Mouse (Mus musculus): ENCODE results near the gene Tshz2. TPM values are rescaled to one million over a fixed set of nuclear protein-coding genes. Genes with fewer than 3 reads are reported as not detected.

Tshz2 gene
- total RNA-seq, 2 experiments from 2014 or later: 12.8 to 14.4 TPM

DNA sequence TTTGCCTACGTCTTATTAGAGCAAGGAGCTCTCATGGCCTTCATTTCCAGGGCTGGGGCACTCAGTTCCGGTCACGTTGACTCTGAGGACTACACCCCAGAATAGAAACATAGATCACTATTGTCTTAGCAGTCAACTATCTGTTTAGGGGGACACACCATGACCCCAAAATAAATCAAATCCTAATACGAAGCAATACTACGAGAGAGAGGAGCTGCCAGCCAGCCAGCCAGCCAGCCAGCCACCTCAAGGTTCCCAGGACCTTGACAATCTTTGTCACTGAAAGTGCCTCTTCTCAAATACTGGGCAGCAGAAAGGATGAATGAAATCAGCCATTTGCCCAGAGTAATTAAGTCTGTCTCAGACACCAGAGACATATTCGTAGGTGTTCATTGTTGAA, 393.1 kb downstream of the Tshz2 start:
- DNase-seq (ENCODE audit: low spot score): no peak
- intact Hi-C loops (cut with DNase I): no loop called here

DNA sequence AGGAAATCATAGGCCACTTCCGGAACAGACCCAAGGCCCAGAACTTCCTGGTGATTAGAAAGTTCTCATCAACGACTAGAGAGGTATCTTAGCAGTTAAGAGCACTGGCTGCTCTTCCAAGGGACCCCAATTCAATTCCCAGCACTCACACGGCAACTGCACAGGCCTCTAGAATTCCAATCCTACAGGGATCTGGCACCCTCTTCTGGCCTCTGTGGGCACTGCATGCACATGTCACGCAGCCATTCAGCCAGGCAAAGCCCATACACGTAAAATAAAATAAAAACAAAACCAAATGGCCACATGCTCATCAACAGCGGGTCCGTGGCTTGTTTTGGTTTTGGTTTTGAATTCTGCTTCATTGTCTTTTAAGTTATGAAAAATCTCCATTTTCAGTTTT, 395.0 kb downstream of the Tshz2 start:
- no peak for DNase-seq (ENCODE audit: low spot score)
- intact Hi-C loops (cut with DNase I): no loop called here

DNA sequence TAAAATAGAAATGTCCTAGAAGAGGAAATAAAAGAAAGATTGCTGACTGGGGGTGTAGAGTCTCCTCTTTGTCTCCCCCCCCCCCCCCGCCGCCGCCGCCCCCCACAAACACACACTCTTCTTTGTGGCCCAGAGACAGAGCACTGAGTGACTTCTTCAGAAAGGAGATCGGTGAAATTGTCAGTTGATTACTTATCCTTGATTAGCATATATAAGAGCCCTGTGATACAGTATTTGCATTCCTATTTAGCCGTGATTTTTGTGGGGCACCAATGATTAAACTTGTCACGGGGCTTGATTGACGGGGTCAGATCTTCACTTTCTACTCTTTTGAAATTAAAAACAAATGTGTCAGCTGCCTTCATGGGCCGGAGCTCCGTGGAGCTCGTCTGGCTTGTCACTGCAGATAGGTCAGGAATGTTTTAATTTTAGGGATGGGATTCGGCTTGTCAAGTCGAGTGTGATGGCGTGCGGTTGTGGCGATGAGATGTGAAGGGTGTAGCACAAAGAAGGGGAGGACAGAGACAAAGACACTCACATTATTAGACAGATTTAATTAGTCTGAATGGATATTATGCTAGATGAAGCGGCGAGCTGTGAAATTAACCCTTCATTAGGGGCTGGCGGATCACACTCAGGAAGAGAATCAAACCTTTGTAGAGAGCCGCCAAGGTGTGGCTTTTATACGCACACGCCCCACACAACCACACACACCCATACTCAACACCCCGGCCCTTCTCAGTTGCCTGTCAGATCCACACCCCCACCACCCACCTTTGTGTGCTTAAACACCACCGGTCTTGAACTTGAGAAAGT, 395.9 kb downstream of the Tshz2 start:
- intact Hi-C loops (cut with DNase I): no loop called here
- DNase-seq (ENCODE audit: low spot score): no peak

DNA sequence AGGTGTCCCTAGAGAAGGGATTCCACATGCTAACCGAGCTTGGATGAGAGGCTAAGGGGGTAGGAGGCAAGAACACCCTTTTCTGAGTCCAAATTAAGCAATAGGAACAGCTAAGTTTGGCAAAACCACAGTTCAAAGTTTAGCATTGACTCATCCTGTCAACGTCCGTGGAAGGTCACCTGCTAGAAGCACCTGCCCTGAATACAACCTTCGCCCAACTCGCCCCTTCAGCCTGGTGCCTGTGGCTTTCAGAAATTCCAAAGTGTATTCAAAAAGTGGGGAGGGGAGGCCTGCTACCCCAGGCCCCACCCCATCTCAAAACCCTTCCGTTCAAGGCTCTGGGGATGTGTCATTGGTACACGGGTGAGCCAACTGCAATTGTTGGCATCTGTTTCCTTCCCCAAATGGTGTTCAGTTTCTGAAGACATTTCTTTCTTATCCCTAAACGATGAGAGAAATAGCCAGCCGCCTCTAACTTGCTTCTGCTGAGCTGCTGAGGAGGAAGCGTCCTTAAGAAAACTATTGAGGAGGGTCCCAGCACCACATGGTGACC, 396.6 kb downstream of the Tshz2 start:
- DNase-seq (ENCODE audit: low spot score): no peak
- intact Hi-C loops (cut with DNase I): no loop called here

DNA sequence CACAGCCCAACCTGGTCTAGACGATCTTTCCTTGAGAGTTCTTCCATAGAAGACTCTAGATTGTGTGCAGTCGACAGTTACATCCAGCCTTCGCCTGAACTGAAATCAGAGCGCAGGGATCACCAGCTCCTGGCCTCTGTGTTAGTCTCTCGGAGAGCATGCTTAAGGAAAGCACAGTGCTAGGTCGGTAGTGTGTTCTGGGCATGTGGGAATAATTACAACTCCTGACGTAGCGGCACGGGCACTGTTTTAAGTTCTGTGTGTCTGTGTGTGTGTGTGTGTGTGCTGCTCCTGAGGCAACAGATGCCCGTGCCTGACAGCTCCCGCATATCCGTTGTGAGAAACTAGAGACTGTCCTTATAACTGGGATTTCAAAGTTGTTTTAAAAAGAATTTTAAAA, 398.4 kb downstream of the Tshz2 start:
- no peak for DNase-seq (ENCODE audit: low spot score)
- intact Hi-C loops (cut with DNase I): no loop called here

DNA sequence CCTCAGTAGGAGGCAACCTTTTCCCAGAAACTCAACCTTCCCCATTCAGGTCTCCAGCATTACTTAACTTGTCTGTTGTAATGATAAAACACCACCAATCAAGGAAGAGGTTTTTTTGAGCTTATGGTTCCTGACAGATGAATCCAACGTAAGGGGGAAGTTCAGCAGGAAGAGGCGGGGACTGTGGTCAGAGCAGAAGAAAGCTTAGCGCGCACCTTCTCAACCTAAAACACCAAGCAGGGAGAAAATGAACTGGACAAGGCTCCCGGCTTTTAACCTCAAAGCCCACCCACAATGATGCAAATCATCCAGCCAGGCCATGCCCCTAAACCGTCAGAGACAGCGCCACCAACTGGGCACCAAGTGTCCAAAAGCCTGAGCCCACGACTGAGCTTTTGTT, 399.1 kb downstream of the Tshz2 start:
- DNase-seq (ENCODE audit: low spot score): no peak
- intact Hi-C loops (cut with DNase I): no loop called here

DNA sequence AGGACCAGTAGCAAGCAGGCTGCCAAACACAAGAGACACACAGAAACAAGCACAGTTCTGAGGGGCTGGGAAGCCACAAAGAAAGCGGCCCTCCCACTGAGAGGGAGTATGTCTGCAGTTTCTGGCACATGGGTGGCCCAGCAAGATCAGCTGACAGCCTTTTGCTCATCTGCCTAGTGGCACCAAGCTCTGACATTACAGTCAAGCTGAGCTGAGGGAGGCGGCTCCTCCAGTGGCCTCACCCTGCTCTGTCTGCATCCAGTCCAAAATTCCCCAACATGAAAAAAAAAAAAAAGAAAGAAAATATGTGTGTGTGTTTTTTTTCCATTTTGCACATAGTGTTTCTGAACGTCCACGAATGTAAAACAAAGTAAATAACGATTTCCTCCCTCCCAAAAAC, 400.4 kb downstream of the Tshz2 start:
- no peak for DNase-seq (ENCODE audit: low spot score)
- intact Hi-C loops (cut with DNase I): no loop called here

DNA sequence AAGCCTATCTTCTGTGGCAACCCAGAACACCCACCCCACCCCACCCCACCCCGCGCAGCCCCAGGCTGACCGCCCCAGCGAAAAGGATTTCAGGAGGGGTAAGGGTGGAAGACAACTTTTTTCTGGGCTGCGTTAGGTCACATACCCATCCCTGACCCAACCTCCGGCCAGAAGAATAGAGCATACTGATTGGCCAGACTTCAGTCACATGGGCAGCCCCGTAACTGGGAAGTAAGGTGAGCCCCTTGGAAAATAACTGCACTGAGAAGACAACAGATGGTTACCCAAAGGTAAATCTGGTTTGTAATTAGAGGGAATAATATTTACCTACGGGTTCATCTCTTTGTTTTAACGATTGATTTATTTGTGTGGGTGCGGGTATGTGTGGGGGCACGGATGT, 402.0 kb downstream of the Tshz2 start:
- intact Hi-C loops (cut with DNase I): no loop called here
- no peak for DNase-seq (ENCODE audit: low spot score)

DNA sequence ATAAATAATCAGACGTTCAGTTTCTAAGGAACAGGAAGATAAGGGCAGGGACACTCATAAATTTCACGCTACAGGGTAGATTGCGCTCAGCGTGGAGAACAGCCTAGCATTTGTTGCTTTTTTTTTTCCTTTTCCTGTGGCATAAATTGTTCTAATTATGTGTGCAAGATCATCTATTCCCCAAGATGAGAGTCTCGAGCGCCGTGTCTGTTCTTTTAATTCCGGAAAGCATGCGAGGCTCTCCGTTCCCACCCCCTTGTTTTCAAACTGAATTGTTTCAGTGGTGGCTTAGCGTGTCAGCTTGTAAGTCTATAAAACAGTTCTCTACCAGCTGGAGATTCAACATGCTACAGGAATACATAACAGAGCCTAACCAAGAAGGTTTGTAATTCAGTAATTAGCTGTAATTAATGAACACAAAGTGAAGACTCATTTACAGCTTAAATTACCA, 404.0 kb downstream of the Tshz2 start:
- intact Hi-C loops (cut with DNase I): no loop called here

DNA sequence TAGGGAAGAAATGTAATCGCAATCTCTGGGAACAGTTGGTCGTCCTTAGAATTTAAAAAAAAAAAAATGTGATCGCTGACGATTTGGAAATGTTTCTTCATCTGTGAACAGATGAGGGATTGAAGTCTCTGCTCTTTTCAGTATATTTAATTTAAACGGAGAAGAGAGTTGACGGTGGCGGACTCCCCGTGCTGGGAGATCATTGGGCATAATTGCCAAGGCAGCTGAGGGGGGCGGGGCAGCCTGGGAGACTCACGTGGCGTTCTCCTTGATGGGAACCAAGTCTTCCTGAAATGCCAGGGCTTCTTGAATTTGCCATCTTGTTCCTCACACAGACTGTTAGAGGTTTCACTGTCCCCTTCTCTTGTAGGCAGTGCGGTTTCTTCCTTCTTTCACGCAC, 404.5 kb downstream of the Tshz2 start:
- intact Hi-C loops (cut with DNase I): no loop called here
- no peak for DNase-seq (ENCODE audit: low spot score)

More for the DNA sequence above, 404.0 kb downstream of the Tshz2 start:
- no peak for DNase-seq (ENCODE audit: low spot score)

DNA sequence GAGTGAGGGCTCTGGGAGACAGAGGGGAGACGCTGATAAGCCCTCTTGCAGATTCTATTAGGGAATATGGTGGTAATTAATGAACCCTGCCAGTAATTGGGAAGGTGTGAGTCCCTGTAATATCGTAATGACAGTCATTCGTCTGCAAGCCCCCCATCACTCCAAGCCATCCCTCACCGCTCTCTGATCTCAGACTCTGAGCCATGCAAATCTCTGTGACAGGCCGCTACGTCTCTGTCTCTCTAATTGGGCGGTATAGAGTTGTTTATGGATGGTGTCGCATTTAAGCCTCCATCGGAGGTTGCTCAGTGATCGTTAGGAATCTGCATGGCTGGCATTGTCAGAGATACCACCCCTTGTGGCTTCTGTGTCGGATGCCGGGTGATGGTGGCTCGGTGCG, 407.0 kb downstream of the Tshz2 start:
- intact Hi-C loops (cut with DNase I): no loop called here
- no peak for DNase-seq (ENCODE audit: low spot score)

DNA sequence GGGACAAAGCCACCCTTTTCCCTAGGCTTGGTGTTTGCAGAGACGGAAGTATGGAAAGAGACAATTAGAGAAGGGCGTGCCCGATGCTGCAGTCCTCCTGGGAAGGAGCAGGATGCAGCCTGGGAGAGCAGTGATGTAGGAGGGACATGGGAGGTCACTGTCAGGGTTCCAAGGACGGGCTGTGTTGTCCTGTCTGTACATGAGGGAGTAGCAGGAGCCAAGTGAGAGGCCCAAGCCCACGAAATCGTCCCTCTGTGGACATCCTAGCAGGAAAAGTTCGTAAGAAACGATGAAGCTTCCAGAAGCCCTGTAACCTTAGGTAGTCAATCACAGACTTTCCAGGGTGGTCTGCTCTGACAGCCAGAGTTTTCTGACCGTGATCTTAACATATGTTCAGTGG, 408.3 kb downstream of the Tshz2 start:
- DNase-seq (ENCODE audit: low spot score): peak; percentile 40
- intact Hi-C loops (cut with DNase I): no loop called here

DNA sequence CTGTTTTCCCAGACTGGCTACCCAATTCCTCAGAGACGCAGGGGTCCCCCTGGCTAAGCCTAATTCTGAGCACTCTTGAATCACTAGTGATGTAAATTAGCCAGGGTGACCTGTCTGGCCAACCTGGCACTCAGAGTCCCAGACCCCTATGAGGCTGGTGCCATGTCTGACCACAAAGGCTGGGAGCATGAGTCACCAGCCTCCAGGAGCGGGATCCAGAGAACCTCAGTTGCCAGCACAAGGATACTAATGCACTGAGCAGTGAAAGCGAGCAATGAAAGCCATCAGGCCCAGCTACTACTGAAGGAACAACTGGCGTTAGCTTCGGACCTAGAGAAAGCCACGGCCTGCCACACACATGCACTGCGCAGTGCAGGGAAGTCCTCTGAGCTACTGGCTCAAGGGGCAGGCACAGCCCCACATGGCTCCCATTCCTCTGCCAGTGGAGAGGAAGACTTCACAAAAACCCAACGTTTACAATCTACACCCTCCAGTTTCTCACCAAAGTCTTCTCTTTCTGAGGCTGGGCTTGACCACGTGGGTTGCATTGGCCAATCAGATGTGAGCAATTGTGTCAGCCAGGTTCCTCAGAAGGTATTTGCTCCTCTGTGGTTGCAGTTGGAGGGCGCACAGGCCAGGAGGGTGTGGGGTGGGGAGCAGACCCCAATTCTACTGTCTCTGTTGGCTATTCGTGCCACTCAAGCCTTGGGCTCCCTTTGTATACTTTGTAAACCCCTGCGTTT, 409.8 kb downstream of the Tshz2 start:
- DNase-seq (ENCODE audit: low spot score): no peak
- intact Hi-C loops (cut with DNase I): no loop called here

DNA sequence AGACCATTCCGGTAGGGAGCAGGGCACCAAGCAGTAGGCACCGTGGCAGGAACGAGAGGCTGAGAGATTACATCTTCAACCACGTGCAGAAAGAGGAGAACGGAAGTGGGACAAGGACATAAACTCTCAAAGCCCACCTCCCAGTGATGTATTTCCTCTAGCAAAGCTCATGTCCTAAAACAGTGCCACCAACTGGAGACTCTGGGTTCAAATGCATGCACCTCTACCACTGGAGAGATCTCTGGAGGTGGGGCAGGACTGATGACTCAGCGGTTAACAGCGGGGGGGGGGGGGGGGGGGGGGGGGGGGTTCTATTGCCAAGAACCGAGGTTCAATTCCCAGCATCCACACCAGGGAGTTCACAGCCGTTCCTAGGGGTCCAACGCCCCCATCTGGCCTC, 410.5 kb downstream of the Tshz2 start:
- no peak for DNase-seq (ENCODE audit: low spot score)
- intact Hi-C loops (cut with DNase I): no loop called here

DNA sequence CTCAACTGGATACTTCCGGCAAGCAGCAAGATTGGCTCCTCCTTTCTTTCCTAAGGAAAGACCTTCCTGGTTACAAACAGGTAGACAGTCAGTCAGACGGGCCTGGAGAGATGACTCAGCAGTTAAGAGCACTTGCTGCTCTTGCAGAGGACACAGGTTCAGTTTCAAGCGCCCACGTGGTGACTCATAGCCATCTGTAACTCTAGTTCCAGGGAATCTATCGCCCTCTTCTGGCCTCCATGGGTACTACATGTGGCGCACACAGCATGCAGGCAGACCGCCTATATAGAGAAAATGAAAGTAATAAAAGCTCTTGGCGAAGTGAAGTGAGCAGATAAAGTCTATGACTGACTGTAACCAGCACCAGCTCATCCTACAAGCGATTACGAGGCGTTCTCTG, 413.1 kb downstream of the Tshz2 start:
- no peak for DNase-seq (ENCODE audit: low spot score)
- intact Hi-C loops (cut with DNase I): no loop called here

DNA sequence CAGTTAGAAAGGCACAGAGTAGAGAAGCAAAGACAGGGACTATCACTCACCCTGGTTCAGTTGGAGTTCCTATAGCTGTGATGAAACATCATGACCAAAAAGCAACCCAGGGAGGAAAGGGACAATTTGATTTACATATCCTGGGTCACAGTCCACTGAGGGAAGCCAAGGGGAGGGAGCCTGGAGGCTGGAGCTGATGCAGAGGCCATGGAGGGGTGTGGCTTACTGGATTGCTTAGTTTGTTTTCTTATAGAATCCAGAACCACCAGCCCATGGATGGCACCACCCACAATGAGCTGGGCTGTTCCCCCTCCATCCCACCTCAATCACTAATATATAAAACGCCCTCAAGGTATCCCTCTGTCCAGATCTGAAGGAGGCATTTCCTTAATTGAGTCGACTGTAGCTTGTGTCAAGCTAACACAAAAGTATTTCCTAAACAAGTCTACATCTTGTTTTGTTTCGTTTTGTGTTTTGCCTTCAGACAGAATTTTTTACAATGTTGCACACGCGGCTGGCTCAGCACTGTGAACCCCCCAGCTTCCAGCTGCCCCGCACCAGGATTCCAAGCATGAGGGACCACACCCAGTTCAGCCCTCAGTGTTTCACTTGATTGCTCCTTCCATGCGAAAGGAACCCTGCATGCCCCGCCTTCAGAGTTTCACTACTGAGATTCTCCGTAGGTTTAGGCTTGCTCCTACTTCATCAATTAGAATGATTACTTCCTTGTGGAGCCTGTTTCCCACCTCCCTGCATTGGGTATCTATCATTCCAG, 413.7 kb downstream of the Tshz2 start:
- intact Hi-C loops (cut with DNase I): no loop called here
- DNase-seq (ENCODE audit: low spot score): no peak

DNA sequence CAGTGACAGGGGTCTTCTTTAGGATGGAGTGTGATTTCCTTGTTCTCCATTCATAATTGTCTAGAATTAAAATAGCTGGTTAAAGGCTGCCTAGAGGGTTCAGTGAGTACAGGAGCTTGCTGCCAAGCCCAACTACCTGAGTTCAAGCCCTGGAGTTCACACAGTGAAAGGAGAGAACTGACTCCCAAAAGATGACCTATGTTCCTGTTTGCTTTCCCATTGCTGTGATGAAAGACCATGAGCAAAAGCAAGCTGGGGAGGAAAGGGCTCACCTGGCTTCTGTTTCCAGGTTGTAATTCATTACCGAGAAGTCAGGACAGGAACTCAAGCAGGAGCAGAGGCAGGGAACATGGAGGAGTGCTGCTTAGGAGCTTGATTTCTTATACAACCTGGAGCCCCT, 416.0 kb downstream of the Tshz2 start:
- intact Hi-C loops (cut with DNase I): no loop called here
- DNase-seq (ENCODE audit: low spot score): no peak

DNA sequence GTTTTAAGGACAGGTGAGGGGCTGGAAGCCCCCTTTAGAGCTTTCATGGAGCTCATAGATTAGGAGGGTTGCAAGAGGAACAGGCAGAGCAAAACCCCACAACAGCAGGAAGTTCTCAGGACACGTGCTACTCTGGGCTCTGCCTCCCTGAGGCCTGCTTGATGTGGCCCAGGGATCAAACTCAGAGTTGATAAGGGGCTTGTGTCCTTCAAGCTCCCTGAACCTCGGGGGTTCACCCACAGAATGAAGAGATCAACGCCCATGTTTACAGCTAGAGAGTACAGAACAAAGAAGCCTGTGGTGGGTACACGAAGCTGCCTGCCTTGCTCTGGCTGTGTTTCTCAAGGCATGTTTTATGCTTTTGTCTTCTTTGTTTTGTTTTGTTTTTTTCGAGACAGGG, 417.8 kb downstream of the Tshz2 start:
- no peak for DNase-seq (ENCODE audit: low spot score)
- intact Hi-C loops (cut with DNase I): no loop called here

DNA sequence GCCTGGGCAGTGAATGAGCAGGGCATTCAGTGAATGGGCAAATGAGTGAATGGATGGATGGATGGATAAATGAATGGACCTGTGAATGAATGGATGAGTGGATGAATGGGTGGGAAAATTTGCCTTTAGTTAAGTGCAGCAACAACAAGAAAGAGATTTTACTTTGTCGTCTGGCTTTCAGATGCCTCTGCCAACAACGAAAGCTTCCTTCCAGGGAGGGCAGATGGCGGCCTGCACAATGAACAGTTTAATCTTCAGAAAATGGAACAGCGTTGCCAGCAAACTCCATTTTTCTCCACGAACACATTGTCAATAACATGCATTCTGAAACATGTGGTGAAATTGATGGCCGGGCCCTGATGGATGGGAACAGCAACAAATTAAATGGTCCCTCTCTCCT, 418.6 kb downstream of the Tshz2 start:
- intact Hi-C loops (cut with DNase I): no loop called here

DNA sequence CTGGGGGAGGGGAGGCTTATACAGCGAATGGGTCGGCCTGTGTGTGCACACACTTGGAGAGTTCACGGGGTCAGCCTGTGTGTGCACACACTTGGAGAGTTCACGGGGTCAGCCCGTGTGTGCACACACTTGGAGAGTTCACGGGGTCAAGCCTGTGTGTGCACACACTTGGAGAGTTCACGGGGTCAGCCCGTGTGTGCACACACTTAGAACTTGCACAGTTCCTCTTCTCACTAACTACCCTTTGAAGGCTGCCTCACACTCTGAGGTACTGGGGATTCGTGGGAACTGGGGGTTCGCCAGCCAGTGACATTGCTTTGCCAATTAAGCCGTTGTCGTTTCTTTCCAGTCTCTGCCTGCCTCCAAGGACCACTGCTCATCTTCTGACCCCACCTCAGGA, 422.1 kb downstream of the Tshz2 start:
- DNase-seq (ENCODE audit: low spot score): no peak

More for the DNA sequence above, 418.6 kb downstream of the Tshz2 start:
- no peak for DNase-seq (ENCODE audit: low spot score)

More for the DNA sequence above, 422.1 kb downstream of the Tshz2 start:
- intact Hi-C loops (cut with DNase I): loop anchor here (2.0 kb wide), 1 partner anchor 46 kb away; no protein-coding TSS in a partner anchor
